Mouse (Mus musculus): ENCODE measurements around the gene Osbpl10.

The Osbpl10 gene

DNA sequence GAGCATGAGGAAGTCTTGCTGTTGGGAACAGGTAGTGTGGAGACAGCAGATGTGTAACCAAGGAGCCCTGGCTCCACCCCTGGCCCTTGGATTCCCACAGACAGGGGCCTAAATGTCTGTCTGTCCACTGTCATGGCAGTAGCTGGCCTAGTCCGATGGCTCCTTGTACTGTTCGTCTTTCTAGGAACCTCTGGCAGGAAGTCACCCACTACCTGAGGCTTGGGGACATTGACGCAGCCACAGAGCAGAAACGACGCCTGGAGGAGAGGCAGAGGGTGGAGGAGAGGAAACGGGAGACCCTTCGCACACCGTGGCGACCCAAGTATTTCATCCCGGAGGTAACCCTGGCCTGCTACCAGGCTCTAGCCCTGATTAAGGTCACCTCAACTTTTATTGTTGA is 251.3 kb downstream of the Osbpl10 start:
- DNase-seq = no peak

DNA sequence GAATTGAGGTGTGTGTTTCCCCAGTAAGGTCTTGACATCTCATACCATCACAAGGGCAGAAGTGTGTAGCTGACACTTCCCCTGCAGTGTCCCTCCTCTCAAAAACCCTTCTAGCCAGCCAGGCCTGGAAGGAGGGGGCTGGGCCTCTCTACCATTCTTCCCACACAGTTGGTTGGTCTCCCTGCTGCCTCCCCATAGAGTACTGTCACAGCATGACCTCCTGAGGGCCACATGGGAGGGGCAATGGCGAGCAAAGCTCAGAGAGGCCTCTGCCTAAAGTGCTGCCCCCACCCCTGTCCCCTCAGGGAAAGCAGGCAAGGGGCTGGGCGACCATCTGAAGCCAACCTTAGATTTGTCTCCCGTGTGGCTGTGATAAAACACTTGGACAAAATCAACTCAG is 251.8 kb downstream of the Osbpl10 start:
- no peak for DNase-seq

DNA sequence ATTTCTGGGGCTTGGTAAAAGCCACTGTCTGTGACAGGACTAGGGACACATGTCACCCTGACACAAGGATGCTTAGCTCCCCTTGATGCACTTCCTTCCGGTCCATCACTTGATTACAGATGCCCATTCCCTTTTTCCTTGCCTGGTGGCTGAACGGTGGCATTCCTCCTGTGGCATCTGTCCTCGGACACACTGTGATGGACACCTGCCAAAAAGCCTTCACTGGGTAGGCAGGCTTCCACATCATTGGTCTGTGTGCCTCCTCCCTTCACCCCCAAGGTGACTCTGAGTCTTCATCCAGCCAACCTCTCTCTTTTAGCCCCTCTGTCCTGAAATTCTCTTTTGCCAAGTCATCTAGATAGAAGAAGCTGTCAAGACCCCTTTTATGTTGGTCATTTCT is 253.1 kb downstream of the Osbpl10 start:
- no peak for DNase-seq

DNA sequence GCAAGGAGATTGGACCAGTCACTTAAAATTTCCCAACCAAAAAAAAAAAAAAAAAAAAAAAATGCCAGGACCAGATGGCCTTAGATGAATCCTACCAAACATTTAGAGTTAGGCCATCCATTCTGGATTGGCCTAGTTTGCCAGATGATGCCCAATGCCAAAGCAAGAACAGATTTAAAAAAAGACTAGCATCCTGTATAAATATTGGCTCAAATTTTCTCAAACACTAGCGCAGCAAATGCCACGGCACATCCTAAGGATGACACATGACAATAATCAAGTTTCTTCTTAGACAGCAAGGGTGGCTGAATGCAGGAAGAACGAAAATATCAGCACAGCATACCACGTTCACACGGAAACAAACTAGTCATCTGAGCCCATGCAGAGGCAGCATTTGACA is 255.4 kb downstream of the Osbpl10 start:
- peak; percentile 25 for DNase-seq

DNA sequence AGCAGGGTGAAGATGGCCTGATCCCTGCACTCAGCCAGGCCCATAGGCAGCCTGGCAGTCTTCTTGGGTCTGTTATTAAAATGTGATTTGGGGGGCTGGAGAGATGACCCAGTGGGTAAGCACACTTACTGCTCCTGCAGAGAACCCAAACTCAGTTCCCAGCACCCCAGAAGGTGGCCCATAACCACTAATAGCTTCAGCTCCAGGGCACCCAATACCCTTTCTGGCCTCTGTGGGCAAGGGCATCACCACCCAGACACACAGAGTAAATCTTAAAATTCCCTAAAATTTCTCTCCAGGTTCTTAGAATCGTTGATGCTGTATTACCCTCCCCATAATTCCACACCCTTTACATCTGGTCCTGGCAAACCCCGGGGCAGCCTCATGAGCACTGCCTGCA is 256.2 kb downstream of the Osbpl10 start:
- no peak for DNase-seq

DNA sequence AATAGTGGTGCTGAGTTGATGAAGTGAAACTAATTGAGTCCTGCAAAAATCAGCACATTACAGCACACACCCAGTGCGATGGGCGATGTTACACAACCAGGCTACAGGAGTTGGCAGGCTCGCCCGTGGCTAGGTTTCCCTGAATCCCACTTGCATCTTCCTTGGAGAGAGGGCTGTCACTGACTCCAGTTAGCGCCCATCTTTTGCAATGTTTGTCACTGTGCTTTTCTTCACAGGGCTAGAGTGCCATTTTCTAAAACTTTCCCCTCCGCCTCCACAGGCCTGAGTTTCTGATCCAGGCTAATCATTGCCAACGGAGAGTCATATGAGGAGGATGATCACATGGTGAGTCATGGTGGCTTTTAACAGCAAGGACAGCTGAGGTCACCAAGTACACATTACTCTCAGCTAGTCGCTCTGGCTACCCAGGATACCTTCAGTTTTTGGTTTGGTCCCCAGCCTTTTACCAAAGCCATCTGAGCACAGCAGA is 258.0 kb downstream of the Osbpl10 start:
- no peak for DNase-seq

DNA sequence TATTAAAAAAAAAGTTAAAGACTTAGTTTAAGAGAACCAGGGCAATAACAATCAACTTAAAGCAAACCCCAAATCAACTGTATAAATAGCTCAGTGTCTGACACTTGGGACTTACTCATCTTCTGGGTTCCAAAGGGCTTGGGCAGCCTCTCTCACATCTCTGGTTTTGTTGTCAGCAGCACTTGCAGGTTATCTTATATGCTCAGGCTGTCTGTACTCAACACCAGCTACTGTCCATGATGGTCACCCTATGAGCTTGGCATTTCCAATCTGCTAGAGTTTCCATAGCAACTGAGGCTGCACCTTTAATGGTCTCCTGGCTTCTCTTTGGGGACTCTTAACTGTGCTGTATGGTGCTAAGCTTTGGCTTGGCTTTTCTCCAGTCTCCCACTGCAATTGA is 259.6 kb downstream of the Osbpl10 start:
- no peak for DNase-seq

DNA sequence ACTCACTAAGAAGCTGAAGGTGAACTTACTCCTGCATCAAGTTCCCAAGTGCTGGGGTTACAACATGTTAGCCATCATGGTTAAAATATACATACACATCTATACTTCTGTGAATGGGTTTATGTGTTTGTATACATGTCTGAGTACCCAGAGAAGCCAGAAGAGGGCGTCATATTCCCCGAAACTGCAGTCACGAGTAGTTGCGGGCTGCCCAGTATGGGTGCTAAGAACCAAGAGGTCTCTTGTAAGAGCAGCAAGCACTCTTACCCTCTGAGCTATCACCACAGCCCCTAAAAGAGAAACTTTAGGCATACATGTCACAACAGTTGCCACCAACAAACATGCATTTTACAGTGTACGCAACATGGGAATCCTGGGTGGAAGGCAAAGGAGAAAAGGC is 261.5 kb downstream of the Osbpl10 start:
- no peak for DNase-seq

DNA sequence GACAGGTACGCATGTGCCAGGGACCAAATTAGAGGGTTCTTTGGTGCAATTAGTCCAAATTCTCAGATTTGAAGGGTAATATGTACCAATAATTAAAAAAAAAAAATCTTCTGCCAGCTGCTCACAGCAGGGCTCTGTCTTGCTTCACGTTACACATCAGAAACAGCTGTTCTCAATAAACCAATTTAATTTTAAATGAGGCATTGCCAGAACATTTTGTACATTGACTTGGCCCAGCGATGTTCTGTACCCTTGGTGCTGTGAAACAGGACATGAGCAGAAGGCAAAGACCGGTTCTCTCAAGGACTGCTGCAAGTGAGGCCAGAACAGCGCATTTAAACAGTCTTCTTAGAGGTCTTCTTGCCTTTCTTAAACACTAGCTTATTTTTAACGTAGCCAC is 265.3 kb downstream of the Osbpl10 start:
- DNase-seq = no peak

DNA sequence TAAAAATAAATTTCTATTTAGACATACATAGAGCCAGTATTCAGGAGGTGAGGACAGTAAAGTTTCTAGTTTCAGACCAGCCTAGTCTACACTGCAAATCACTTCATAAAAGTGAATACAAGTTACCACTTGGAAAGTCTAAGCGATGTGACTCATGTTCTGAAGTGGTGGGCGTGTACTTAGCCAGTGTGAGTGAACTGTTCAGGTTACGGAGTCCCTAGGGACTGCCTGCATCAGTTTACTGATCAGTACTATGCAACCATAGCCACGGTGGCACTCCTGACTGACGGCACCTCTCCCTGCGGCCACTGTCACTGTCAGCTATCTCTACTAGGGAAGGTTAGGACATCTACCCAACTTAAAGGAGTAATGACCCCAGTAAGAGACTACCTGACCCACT is 266.7 kb downstream of the Osbpl10 start:
- DNase-seq = no peak

DNA sequence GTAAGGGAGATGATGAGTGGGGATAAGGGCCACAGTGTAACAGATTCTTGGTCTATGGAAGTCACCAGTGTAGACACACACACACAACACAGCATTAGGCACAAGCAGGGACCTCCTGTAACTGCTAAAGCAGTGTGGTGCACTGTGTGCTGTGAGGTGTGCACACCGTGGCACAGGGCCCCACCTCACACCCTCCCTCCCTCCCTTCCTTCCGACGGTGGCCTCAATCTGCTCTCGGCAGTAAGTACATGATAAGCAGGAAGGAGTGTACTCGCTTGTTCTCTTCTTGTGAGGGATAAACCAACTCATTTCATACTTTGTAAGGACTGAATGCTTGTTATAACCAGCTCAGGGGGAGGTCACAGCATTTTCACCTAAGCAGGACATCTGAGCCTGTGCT is 270.8 kb downstream of the Osbpl10 start:
- no peak for DNase-seq

DNA sequence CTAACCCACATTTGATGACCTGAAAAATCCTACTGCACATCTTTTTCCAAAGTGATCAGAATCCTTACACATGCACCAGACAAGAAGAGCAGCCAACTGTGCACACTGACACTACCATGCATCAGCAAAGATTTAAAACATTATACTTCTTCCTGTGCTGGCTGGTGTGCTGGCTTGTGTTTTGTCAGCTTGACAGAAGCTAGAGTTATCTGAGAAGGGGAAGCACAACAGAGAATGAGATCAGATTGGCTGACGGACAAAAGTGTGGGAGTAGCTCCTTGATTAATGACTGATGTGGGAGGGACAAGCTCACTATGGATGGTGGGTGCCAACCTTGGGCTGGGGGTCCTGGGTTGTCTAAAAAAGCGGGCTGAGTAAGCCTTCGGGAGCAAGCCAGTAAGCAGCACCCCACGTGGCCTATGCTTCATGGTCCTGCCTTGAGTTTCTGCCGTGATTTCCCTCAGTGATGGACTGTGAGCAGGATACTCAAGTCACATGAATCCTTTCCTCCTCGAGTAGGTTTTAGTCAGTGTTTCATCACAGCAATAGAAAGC is 279.4 kb downstream of the Osbpl10 start:
- DNase-seq = no peak

DNA sequence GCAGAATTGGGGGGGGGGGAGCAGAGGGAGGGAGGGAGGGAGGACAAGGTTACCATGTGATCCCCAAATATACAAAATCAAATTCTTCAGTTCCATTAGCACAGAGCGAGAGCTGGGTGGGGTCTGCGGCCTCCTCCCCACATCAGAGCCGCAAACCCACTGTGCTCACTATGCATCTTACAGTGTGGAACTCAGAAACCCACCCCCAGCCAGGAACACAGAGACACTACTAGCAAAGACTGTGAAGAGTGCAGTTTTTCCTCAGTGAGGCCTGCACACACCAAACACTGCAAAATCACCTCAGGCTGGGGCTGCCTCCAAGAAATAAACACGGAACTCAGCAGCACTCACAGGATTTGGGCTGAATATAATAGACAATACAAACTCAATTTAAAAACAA is 281.5 kb downstream of the Osbpl10 start:
- DNase-seq = no peak

DNA sequence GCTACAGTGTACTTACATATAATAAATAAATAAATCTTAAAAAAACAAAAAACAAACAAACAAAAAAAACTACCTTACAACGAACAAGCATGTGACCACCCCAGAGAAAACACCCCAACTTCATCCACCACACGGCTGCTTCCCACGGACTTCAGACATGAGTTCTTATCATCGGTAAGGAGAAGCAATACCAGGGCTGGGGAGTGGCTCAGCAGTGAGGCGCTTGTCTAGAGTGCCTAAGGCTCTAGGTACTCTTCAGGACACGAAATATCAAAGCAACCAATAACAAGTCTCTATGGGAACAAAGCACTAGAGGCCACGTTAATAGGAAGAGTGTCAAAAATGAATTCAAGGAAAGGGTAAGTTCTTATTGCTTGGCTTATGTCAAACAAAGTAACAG is 282.1 kb downstream of the Osbpl10 start:
- no peak for DNase-seq

DNA sequence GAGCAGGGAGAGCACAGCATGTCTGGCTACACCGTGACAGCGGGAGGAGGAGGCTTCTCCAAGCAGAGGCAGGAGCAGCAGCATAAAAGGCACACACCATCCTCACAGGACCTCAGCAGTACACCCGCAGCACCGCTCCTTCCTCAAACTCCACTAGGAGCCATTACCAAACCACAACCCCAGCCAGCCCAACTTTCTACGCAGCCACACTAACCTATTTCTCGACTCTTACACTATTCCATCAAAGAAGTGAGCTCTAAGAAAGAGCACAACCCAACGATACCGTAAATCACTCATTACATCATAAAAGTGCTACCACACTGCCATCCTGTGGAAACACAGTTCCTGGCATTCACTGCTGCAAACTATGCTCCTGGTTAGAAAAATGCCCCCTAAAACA is 283.1 kb downstream of the Osbpl10 start:
- DNase-seq = peak; percentile 11

DNA sequence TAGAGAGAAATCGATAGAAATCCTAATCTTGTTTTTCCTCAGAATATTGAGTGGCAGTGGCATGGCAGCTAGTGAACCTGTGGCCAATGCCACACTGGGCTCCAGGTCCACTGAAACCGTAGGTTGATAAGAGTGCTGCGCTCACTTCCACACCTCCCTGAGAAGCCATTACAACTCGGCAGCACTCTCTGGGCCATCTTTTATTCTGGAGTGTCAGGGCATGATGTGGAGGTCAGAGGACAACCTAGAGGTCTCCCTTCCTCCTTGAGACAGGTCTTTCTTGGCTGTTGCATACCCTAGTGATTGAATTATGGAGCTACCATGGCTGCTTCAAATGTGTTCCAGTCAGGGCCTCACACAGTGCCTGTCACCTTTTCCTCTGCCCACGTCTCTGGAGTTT is 283.5 kb downstream of the Osbpl10 start:
- DNase-seq = no peak

DNA sequence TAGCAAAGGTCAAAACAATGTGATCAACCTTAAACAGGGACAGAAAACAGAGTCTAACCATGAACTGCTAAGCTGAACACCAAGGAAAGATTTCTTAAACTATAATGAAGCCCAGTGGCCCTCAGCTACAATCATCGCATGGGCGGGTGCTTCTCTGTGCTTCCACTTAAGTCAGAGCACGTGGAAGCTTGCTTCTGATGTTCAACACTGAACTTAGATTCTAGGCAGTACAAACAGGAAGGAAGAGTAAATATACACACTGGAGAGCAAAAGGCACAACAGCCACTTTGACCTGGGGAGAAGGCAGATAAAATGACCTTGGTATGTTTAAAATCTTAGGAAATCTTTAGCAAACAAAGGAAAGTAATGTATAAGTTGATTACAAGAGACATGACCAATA is 293.2 kb downstream of the Osbpl10 start:
- DNase-seq = no peak

DNA sequence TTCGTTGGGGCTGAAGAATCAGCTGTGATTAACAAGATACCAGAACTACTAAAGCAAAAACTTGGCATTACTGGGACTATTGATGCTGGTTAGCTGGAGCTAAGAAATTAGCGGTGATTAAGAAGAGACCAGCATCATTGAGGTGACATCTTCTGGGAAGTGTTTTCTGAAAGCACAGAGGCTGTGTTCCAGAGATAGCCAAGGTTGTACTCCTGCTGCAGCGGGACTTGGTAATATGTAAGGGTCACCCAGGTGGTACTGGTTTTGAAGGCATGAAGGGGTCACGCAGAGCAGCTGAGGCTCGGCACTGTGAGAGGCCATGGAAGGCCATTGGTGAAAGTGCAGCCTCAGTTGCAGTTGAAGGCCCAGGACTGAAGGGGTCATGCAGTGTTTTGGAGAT is 294.1 kb downstream of the Osbpl10 start:
- peak; percentile 28 for DNase-seq

DNA sequence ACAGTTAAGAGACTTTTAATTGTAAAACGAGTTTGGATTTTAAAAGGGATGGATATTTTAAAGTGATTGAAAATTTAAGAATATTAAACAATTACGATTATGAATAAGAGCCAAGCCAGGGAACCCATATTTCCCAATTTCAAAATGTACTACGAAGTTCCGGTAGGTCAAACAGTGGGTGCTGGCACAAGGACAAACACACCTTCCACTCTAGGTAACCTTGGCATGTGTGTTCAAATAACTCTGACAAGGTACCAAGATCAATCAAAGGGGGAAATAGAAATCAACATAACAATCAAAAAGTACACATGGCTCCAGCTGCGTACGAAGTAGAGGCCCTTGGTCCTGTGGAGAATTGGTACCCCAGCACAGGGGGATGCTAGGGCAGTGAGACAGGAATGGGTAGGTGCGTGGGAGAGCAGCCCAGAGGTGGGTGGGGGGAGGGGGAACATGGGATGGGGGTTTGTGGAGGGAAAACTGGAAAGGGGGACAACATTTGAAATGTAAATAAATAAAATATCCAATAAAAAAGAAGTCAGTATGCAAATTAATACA is 294.8 kb downstream of the Osbpl10 start:
- no peak for DNase-seq

DNA sequence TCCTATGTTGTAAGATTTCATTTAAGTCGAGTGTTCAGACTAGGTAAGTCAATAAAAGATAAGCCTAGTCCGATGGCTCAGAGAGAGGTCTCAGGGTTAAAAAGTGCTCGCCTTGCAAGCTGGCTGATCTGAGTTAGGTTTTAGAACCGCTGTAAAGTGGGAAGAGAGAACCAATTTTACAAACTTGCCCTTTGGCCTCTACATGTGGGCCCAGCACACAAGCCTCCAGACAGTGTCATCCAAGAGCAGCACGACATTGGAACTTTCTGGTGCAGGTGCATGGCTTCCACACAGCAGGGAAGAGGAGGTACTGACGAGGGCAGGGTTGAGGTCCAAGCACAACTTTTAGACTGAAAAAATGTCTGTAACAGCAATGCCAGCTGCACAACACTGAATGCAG is 296.4 kb downstream of the Osbpl10 start:
- no peak for DNase-seq

DNA sequence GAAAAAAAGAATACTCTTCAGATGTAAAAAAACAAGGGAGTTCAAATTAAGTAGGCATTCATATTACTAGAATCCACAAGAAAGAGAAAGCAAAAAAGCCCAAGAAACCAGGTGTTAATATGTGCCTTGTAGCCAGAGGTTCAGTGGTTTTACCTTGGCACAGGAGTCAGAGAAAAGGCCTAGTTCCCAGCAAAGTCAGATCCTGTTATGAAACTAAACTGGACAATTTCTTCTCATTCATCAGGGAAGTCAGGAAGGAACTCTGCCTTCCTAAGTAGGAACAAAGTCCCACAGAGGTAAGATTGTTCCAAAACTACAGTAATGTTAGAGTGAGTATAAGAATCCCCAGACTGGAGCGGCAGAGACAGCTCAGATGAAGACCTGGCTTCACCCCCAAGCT is 300.3 kb downstream of the Osbpl10 start:
- no peak for DNase-seq

All from cerebellum, adult 9-11 months (tissue).